Mouse (Mus musculus): ENCODE measurements around the gene 4930402F06Rik. TPM values are rescaled to one million over a fixed set of nuclear protein-coding genes. Genes with fewer than 3 reads are reported as not detected.

4930402F06Rik gene
- total RNA-seq, 2 experiments from 2014 or later, result not detected

DNA sequence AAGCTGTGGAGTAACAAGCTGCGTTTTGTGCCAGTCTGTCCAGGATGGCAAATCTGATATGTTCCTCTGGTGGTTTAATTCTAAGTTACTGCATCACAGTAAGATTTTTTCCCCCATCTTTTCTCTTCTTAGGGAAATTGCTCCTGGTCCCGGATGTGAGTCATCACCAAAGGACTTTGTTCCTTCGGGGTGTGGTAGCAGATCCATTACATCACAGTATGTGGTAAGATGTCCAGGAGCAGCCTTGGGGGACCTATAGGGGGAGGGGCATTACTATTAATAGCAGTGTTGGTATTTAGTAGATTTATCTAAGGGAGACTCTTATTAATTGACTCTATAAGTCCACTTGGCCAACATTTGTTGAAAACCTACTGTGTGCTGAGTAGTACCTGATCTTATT is 54.4 kb downstream of the 4930402F06Rik start:
- no peak for DNase-seq (ENCODE audit: low spot score in 2 of 2)

DNA sequence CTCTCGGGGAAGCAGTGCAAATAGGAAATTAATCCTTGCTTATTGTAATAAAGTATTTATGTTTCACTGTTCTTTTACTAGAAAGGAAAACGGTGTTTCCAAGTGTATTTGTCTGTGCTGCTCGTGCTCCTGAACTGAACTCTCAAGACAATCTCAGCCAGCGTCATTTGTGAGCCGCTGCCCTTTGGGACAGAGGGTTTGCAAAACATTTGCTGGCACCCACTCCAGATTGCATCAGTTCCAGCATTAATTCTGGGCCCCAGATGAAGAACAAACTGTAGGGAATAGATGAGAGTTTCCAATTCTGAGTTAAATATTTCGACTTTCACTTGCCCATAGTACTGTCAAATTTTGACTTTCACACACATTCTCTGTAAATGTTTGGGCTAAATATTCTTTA is 58.3 kb downstream of the 4930402F06Rik start:
- DNase-seq (ENCODE audit: low spot score in 2 of 2), result no peak

GRCm38 (mm10) chr2:35338036-35338435 is 58.9 kb downstream of the 4930402F06Rik start:
- no peak for DNase-seq (ENCODE audit: low spot score in 2 of 2)

GRCm38 (mm10) chr2:35337419-35337818 is 59.6 kb downstream of the 4930402F06Rik start:
- DNase-seq (ENCODE audit: low spot score in 2 of 2), result no peak

- peak; percentile 96 for DNase-seq (ENCODE audit: low spot score in 2 of 2)
Observed at GRCm38 (mm10) chr2:35336388-35337280, 60.3 kb downstream of the 4930402F06Rik start, which contains the start of gene Stom. Gene Stom, minus strand, starts transcription at chr2:35336976.

DNA sequence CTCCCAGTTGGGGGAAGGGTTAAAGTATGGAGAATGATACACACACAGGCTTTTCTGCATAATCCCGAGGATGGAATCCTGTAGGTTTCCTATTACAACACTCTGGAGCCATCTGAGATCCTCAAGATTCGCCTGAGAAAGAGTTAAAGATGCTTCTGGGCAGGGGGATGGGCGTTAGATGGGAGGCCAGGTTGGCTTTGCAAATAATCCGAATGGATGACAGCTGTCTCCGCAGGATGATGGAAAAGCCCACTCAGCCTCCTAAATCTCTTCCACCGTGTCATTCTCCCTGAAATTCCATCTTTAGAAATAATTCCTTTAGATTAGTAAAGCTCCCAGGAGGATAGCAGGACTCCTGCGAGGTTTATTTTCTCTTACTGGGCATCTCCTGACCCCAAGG is 61.4 kb downstream of the 4930402F06Rik start:
- DNase-seq (ENCODE audit: low spot score in 2 of 2), result no peak

DNA sequence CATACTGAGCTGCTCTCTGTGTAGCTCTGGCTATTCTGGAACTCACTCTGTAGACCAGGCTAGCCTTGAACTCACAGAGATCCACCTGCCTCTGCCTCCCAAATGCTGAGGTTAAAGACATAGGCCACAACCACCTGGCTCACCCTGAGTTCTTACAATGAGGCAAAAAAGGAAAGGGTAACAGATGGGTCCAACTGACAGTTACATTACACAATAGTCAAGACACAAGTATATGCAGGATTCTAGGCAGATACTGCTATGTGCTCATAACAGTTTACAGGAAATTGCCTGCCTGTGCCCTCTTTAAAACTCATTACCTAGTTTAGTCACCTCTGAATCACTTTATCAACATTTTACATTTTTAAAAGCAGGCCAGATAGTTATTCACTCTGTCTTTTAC is 63.3 kb downstream of the 4930402F06Rik start:
- DNase-seq (ENCODE audit: low spot score in 2 of 2), result no peak

- no peak for DNase-seq (ENCODE audit: low spot score in 2 of 2)
Observed at GRCm38 (mm10) chr2:35331205-35331604, 65.8 kb downstream of the 4930402F06Rik start.

- no peak for DNase-seq (ENCODE audit: low spot score in 2 of 2)
Observed at GRCm38 (mm10) chr2:35329061-35329460, 67.9 kb downstream of the 4930402F06Rik start.

DNA sequence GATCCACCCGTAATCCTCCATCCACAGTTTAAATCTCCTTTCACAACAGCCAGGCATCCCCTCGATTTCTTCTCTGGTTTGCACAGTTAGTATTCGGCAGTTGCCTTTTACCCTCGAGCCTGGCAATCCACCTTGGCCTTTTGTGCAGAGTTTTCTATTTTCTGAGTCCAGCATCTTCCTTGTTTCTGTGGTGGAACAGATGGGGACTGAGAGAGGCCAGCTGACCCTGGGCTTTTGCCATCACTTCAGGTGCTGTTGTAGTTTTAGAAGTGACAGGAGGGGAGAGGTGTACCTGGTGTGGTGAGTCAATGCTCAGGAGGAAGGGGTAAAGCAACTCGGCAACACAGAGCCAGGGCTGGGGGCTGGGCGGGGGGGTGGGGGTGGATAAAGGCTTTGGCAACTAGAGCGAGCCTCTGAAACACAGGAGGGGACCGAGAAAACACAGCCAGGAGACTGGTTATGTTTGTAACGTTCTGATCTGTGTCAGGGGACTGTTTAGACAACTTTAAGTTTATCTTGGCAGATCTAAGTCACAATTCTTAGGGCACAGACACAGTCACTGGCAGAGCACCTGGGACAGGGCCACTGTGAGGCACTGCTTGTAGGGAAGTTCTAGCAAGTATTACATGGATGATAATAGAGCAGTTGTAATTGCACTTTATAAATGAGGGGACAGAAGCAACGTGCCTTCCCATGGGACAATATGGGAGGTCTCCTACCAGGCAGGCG is 68.7 kb downstream of the 4930402F06Rik start:
- no peak for DNase-seq (ENCODE audit: low spot score in 2 of 2)

GRCm38 (mm10) chr2:35327583-35327982 is 69.4 kb downstream of the 4930402F06Rik start:
- DNase-seq (ENCODE audit: low spot score in 2 of 2), result no peak

- DNase-seq (ENCODE audit: low spot score in 2 of 2), result no peak
Observed at GRCm38 (mm10) chr2:35326931-35327330, 70.0 kb downstream of the 4930402F06Rik start.

- no peak for DNase-seq (ENCODE audit: low spot score in 2 of 2)
Observed at GRCm38 (mm10) chr2:35325930-35326329, 71.0 kb downstream of the 4930402F06Rik start.

Other genes starting within 250 kb of the 4930402F06Rik start
- 100 to 1,000 TPM; 235 to 239 TPM for gene Rab14, start 196.1 kb downstream of the 4930402F06Rik start, total RNA-seq (2021)
- gene Gsn, start 140.8 kb downstream of the 4930402F06Rik start, total RNA-seq (2021), result 10 to 100 TPM; 31.3 to 39.8 TPM
- gene Stom, start 60.2 kb downstream of the 4930402F06Rik start, total RNA-seq (2021), result 1 to 10 TPM; 7.3 to 8.6 TPM
- not detected for gene 4930568D16Rik, start 29.4 kb downstream of the 4930402F06Rik start, total RNA-seq (2021)
- gene Ggta1, start 66.1 kb upstream of the 4930402F06Rik start, total RNA-seq (2021), result 1 to 10 TPM; 3.3 to 3.6 TPM
- gene Dab2ip, start 161.1 kb upstream of the 4930402F06Rik start, total RNA-seq (2021), result 100 to 1,000 TPM; 133 to 135 TPM